Mouse (Mus musculus) bone marrow, adult 2 months (tissue): ENCODE results near the gene Zfp217. TPM values are rescaled to one million over a fixed set of nuclear protein-coding genes. Genes with fewer than 3 reads are reported as not detected.

Source experiments
- H3K27ac ChIP-seq: fragments of 200-500 bp; 2 replicates; pipeline ENCODE4 v1.5.1; 2012; ENCODE audit warnings: low read depth, mild to moderate bottlenecking, control low read depth, inconsistent platforms, low read length; ENCODE audit not compliant: control insufficient read depth, poor library complexity, insufficient read depth
- H3K4me1 ChIP-seq: fragments of 200-500 bp; 2 replicates; pipeline ENCODE4 v1.6.1; 2011; ENCODE audit warnings: low read length; ENCODE audit not compliant: control insufficient read depth, insufficient read depth
- H3K4me3 ChIP-seq: fragments of 200-500 bp; replicated peaks from 2 replicates; pipeline ENCODE3; 2011; ENCODE audit warnings: mild to moderate bottlenecking, low read depth, low read length, control low read depth; ENCODE audit not compliant: control insufficient read depth
- CTCF ChIP-seq: fragments of 200-500 bp; IDR thresholded peaks from 2 replicates; pipeline ENCODE4 v1.5.1; 2011; ENCODE audit warnings: low read length, control low read depth; ENCODE audit not compliant: control insufficient read depth, insufficient read depth
- POLR2A ChIP-seq: fragments of 200-500 bp; IDR thresholded peaks from 2 replicates; pipeline ENCODE4 v1.6.1; 2011; ENCODE audit warnings: low read depth, mild to moderate bottlenecking, control low read depth, low read length, borderline replicate concordance; ENCODE audit not compliant: control insufficient read depth
- WGBS: fragments of 180-500 bp; shearing (Covaris S2); methylation state at CpG from one replicate; pipeline ENCODE4 v1.1.7; 2018; 5-methylcytosine and 5-hydroxymethylcytosine counted together
- polyA plus RNA-seq: library from polyadenylated mRNA; stranded (reverse); fragments of >200 nt; gene quantifications from 2 replicates; pipeline ENCODE4 v1.2.4, GENCODE M21; 2011; ENCODE audit warnings: low replicate concordance; ENCODE audit not compliant: missing spikeins, insufficient read depth, insufficient read length

Zfp217 gene
- 10.1 and 23.7 TPM in 2 replicates for polyA plus RNA-seq

- TF ChIP-seq CTCF = no peak
- TF ChIP-seq POLR2A = no peak
- peak within 1 kb of the TSS; percentile 71 for H3K4me3 ChIP-seq
- H3K4me1 ChIP-seq = peaks cover under 1% of the 10 kb centered on the region; the same call in 1 of the 2 replicates
- 23% methylated on average over 14 of the region's 14 CpGs for WGBS
- H3K27ac ChIP-seq = no peak within 1 kb of the TSS
These were observed at the start of gene Zfp217 for GRCm38 (mm10) chr2:170147661-170148153. TSS of gene Zfp217 (minus strand) at chr2:170148103.

DNA sequence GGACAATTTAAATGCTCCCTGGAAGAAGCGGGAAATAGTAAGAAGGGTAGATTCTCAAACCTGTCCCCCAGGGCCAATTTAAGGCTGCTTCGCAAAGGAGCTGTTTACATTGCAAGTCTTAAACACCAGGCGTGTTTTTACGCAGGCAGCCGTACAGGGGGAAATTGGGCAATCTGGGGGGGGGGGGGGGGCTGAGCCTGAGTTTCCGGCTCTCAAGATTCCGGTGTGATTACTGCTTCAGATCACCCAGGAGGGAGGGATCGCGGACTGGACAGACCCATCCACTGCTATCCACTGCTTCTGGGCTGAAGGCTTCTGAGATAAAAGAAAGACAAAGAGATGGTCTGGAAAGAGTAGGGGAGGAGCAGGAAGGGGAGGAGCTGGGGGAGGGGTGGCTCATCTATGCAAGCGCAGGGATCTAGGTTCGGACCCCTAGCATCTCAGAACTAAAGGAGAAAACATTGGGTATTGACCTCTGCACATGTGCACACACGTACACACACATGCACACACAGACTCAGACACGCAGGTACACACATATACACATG lies 47.7 kb upstream of the Zfp217 start:
- TF ChIP-seq CTCF (no peak), POLR2A (no peak)
- H3K27ac ChIP-seq = peak overlapping the region; percentile 74
- H3K4me1 ChIP-seq = peaks cover 2% of the 10 kb centered on the region; the same call in 1 of the 2 replicates
- 32% methylated on average over 13 of the region's 13 CpGs for WGBS
- peak overlapping the region; percentile 63 for H3K4me3 ChIP-seq

DNA sequence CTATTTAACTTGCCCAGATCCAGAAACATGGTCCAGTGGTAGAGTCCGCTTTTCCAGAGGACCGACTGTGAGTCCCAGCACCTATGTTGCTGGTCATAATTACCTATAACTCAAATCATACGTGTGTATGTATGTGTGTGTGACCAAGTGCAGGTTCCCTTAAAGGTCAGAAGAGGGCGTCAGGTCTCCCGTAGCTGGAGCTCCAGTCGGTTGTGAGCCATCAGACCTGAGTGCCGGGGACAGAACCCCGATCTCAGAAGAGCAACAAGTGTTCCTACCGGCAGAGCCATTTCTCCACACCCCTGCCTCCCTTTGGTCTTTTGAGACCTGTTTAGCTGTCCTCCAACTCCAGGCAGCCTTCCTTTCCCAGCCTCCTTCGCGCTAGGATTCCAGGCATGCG lies 46.9 kb upstream of the Zfp217 start:
- WGBS = 87% methylated on average over 12 of the region's 12 CpGs
- Histone ChIP-seq H3K4me1 (peaks cover 2% of the 10 kb centered on the region; the same call in 1 of the 2 replicates), H3K4me3 (no peak overlapping the region), H3K27ac (peak overlapping the region; percentile 20; the same call in 1 of the 2 replicates)
- TF ChIP-seq POLR2A (no peak), CTCF (no peak)

GRCm38 (mm10) chr2:170193850-170194249 lies 45.9 kb upstream of the Zfp217 start:
- WGBS = 37% methylated on average over 6 of the region's 6 CpGs
- Histone ChIP-seq H3K4me1 (peaks cover 2% of the 10 kb centered on the region; the same call in 1 of the 2 replicates), H3K27ac (peak overlapping the region; percentile 15; the same call in 1 of the 2 replicates), H3K4me3 (no peak overlapping the region)
- no peak for TF ChIP-seq CTCF
- no peak for TF ChIP-seq POLR2A

GRCm38 (mm10) chr2:170193211-170193610 lies 45.3 kb upstream of the Zfp217 start:
- Histone ChIP-seq H3K4me1 (peaks cover 2% of the 10 kb centered on the region; the same call in 1 of the 2 replicates), H3K27ac (peak overlapping the region; percentile 2; the same call in 1 of the 2 replicates), H3K4me3 (peak overlapping the region; percentile 41)
- 4% methylated on average over 10 of the region's 10 CpGs for WGBS
- TF ChIP-seq POLR2A (no peak), CTCF (no peak)

GRCm38 (mm10) chr2:170192731-170193149 lies 44.8 kb upstream of the Zfp217 start:
- TF ChIP-seq POLR2A (no peak), CTCF (no peak)
- peak overlapping the region; percentile 78 for H3K27ac ChIP-seq
- H3K4me1 ChIP-seq = peaks cover 2% of the 10 kb centered on the region; the same call in 1 of the 2 replicates
- H3K4me3 ChIP-seq = no peak overlapping the region
- 13% methylated on average over 7 of the region's 7 CpGs for WGBS

- WGBS = 71% methylated on average over 7 of the region's 7 CpGs
- Histone ChIP-seq H3K4me1 (peaks cover 3% of the 10 kb centered on the region), H3K4me3 (no peak overlapping the region), H3K27ac (no peak overlapping the region)
- no peak for TF ChIP-seq POLR2A
- TF ChIP-seq CTCF = no peak
These were observed 40.8 kb upstream of the Zfp217 start for GRCm38 (mm10) chr2:170188721-170189120.

GRCm38 (mm10) chr2:170185137-170185837 lies 37.4 kb upstream of the Zfp217 start:
- peak overlapping the region; percentile 50 for H3K4me3 ChIP-seq
- H3K27ac ChIP-seq = peak overlapping the region; percentile 94
- 35% methylated on average over 4 of the region's 4 CpGs for WGBS
- no peak for TF ChIP-seq CTCF
- TF ChIP-seq POLR2A = no peak
- H3K4me1 ChIP-seq = peaks cover 3% of the 10 kb centered on the region

DNA sequence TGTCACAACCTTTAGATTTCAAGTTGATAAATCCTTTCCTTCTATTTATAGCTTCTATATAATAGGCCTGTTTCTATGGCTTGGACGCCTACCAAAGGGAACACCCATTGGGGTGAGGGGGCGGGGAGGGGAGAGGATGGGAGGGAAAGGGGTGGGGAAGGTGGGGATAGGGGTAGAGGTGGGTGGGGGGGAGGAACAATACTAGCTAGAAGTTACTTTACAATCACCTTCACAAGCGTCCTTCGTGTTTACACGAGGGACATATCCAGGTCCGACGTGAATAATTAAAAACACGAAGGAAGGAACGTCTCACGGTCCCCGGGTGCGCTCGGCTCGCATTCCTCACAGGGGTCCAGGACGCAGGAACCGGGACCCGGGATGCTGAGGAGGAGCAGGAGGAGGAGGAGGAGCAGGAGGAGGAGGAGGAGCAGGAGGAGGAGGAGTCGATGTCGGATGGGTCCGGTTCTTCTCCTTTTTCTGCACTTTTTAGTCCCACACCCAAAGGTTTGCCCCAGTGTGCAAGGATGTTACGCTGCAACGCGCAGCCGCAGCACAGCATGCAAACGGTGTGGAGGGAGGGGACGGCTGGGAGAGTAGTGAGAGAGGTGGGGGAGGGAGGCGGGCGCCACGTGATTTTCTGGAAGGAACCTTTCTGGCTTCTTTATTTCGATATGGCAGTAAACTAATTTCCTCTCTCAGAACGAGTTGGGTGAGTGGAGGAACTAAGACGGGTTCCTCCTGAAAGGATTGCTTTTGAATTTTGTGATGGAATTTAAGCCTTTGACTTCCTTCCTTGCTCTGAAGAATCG lies 36.5 kb upstream of the Zfp217 start:
- WGBS = under 1% methylated on average over 33 of the region's 33 CpGs
- peaks cover 3% of the 10 kb centered on the region for H3K4me1 ChIP-seq
- TF ChIP-seq CTCF (no peak), POLR2A (peak; percentile 60)
- H3K27ac ChIP-seq = peak overlapping the region; percentile 93
- peak overlapping the region; percentile 76 for H3K4me3 ChIP-seq
